Mouse (Mus musculus) neutrophil, adult 83 days (primary cell): ENCODE measurements around the gene Gm20741. TPM values are rescaled to one million over a fixed set of nuclear protein-coding genes. Genes with fewer than 3 reads are reported as not detected.

ENCODE experiments used
- total RNA-seq, 2 experiments: library from RNA; stranded (reverse); gene quantifications; one replicate each; pipeline ENCODE4 v1.2.4; 2023

Gene Gm20741
- total RNA-seq, result not detected

DNA sequence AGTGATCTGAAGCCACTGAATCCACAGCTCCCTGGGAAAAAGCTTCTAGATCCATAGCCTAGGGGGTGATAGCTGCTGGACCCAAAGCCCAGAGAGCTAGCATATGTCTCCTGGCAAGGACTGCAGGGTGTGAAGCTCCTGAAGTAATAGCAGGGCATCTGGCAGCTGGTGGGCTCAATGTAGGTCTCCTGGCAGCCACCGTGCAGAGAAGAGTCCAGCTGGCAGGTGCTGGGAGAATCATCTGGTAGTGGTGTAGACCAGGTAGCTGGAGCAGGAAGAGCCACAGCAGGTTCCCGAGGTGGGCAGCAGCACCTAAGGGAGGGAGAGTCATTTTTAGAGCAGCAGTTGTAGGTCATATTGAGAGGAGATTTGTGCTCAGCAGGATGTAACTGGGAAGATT is at the start of gene Gm20741:
Gene Gm20741 (minus strand): TSS at position 394 of the 400 bp plus-strand sequence.

GRCm38 (mm10) chr16:88826095-88826652 is 14.2 kb upstream of the Gm20741 start, which contains the start of gene Krtap14:
Krtap14 (minus strand) TSS chr16:88826145.

DNA sequence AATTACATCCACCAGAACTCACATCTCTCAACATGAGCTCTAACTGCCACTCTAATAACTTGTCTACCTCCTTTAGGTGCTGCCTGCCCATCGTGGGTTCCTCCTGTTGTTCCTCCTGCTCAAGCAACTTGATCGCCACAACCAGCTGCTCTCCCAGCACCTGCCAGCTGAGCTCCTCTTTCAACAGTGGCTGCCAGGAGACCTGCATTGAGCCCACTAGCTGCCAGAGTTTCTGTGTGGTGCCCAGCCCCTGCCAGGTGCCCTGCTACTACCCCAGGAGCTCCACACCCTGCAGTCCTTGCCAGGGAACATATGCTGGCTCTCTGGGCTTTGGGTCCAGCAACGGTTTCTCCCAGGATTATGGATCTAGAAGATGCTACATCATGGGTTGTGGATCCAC is 8.0 kb upstream of the Gm20741 start, which contains the start of gene Krtap15:
Gene Krtap15 (plus strand): TSS at position 150 of the 400 bp plus-strand sequence.

DNA sequence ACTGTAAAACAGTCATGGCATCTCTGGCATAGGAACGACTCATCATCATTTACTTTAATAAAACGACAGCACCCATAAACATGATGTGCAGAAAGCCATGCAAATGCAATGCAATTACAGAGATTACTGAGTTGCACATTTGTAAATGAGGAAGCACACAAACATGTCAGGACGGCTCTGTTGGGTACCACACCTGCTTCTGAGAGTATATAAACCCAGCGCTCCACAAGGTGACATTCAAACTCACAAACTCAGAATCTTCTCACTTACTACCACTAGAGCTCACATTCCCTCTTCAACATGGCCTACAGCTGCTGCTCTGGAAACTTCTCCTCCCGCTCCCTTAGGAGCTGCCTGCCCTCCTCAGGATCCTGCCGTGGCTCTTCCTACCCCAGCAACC is 34.4 kb downstream of the Gm20741 start, which contains the start of gene Gm5965:
Gene Gm5965 (plus strand): TSS at position 301 of the 400 bp plus-strand sequence.

DNA sequence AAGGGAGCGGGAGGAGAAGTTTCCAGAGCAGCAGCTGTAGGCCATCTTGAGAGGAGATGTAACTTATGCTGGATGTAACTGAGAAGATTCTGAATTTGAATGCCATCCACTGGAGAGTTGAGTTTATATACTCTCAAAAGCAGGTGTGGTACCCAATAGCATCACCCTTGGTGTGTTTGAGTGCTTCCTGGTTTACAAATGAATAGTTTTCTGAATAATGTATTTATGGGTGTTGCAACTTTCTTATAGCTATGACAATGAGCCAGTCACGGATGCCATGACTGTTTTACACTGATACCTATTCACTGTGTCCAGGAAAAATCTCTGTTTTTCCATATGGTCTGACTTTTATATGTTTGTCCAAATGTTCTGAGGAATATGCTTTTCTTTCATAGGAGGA is 37.9 kb downstream of the Gm20741 start, which contains the start of gene 2310057N15Rik:
Gene 2310057N15Rik (minus strand): TSS at position 101 of the 400 bp plus-strand sequence.

Other genes with a start within 250 kb of the Gm20741 start
- not detected for gene Cldn8, start 249.0 kb downstream of the Gm20741 start, total RNA-seq
- not detected for gene Krtap24-1, start 199.9 kb downstream of the Gm20741 start, total RNA-seq
- gene 2310079G19Rik, start 184.6 kb downstream of the Gm20741 start, total RNA-seq, result not detected
- gene Krtap26-1, start 164.4 kb downstream of the Gm20741 start, total RNA-seq, result not detected
- gene Krtap27-1, start 140.5 kb downstream of the Gm20741 start, total RNA-seq, result not detected
- gene 2310061N02Rik, start 104.3 kb downstream of the Gm20741 start, total RNA-seq, result not detected
- gene Krtap13-1, start 83.4 kb downstream of the Gm20741 start, total RNA-seq, result not detected
- not detected for gene Krtap13, start 60.6 kb downstream of the Gm20741 start, total RNA-seq
- gene 2310034C09Rik, start 53.4 kb downstream of the Gm20741 start, total RNA-seq, result not detected
- not detected for gene 2310057N15Rik, start 38.0 kb downstream of the Gm20741 start, total RNA-seq
- gene Gm5965, start 34.3 kb downstream of the Gm20741 start, total RNA-seq, result not detected
- not detected for gene Krtap15, start 8.0 kb upstream of the Gm20741 start, total RNA-seq
- gene Krtap14, start 13.9 kb upstream of the Gm20741 start, total RNA-seq, result not detected
- gene Krtap19-1, start 57.2 kb upstream of the Gm20741 start, total RNA-seq, result not detected
- not detected for gene Krtap19-2, start 62.0 kb upstream of the Gm20741 start, total RNA-seq
- not detected for gene Krtap19-3, start 65.8 kb upstream of the Gm20741 start, total RNA-seq
- gene Krtap19-4, start 72.9 kb upstream of the Gm20741 start, total RNA-seq, result not detected
- not detected for gene Krtap19-5, start 84.2 kb upstream of the Gm20741 start, total RNA-seq
- not detected for gene Krtap19-9b, start 120.0 kb upstream of the Gm20741 start, total RNA-seq
- not detected for gene Krtap16-3, start 150.7 kb upstream of the Gm20741 start, total RNA-seq
- gene Krtap22-2, start 198.5 kb upstream of the Gm20741 start, total RNA-seq, result not detected
- gene Gm10229, start 203.1 kb upstream of the Gm20741 start, total RNA-seq, result not detected
- not detected for gene Krtap6-1, start 219.5 kb upstream of the Gm20741 start, total RNA-seq
- gene Gm10228, start 229.3 kb upstream of the Gm20741 start, total RNA-seq, result not detected
- gene Krtap6-5, start 235.7 kb upstream of the Gm20741 start, total RNA-seq, result not detected